Mouse (Mus musculus) c-Kit-positive CD71-negative TER-119-negative erythroid progenitor cells, embryonic 14.5 days (primary cell): ENCODE measurements at regions not wholly inside any gene's neighbourhood (a gene's known extent, or its start where the extent isn't known, plus 50 kb on each side); places are given as distances from the start of the nearest gene placed in this dataset.

ENCODE experiments used
- DNase-seq: peaks from one replicate; pipeline ENCODE4 v3.0.0-alpha.2; 2013; ENCODE audit warnings: low read depth

DNA sequence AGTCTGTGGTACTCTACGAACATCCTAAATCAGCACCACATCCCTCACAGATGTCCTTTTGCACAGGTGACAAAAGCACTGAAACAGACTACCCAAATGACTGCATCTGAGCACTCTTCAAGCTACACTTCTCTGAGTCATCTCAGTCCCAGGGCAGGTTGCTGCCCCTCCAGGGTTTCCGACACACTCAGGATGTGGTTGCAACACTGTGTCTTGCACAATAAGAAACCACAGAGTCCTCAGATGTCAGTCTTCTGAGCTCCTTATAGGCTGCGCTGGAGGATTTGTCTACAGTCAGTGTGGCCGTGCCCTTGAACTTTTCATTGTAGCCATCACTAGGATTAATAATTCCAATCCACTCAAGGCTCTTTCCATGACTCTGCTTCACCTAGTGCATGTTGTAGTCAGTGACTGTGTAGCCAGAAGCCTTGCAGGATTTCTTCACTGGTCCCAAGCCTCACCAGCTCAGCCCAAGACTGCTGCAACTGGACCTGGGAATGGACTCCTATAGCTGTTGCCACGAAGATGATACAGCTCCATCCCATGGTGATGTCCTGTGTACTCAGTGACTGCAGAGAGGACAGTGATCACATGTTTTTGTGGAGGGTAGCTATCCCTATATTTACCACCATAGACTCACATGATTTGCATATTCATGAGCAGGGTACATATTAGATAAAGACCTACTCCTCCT is 1103.3 kb upstream of the Tenm3 start:
- peak; percentile 41 for DNase-seq

DNA sequence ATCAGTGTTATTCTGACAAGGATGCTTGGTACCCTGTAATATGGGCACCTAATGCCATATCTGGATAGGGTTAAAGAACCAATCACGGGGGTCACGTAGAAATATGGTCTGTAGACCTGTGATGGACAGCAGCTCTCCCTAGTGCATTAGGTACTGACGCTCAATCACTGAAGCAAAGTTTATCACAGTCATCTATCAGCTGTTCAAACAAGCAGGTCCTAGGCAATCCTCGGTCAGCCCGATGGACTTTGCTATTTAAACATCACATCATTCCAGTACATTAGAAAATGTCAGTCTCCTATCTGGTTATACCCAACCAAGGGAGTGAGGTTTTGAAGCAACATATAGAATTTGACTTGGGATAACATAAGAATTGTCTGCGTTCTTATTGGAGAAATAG is 1088.4 kb upstream of the Tenm3 start:
- DNase-seq = no peak

DNA sequence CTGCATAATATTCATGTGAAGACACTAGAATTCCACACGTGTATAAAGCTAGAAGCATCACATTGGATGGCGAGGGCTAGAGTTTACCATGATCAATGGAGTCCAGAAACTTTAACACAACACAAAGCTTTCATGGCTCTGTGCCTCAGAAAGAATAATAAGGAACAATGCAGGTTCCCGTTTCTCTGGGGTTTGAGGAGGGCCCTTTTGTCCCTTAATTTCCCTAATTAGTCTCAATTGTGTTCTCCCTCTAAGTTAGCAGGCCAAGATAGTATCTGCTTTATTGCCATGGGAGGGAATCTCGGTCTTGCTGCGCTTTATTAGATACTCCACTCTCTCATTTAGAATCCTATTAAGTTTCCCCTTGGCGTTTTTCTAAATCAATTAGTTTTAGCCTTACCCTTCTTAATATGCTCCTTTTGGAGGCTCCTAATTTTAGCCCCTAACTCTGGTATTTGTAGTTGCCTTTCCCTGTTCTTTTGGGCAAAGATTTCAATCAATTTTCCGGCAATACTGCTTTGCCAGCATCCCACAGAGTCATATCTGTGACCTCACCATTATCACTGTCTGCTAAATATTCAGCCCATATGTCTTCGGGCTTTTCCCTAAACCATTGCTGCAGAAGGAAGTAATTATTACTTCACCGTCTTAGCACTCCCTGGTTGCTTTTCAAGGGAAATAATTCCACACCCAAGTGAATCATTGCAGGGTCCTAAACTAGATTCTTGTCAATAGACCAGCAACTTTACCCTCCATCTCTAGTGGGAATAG is 1082.8 kb upstream of the Tenm3 start:
- no peak for DNase-seq

DNA sequence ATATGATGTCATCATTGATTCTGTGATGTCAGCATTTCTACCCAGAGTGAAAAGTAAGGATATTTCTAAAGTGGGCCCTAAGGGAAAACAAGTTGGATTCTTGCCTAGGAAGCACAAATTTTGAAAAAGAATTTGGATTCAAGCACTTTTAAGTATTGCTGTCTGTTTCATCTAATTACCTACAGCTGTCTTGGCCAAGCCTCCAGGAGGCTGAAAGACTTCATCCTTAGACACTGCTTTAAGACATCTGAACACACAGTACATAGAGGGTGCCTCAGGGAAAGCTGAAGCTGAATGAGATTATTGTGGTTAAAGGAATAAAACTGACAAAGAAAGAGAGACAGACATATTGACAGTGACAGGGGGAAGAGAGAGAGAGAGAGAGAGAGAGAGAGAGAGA is 1061.3 kb upstream of the Tenm3 start:
- DNase-seq = no peak

DNA sequence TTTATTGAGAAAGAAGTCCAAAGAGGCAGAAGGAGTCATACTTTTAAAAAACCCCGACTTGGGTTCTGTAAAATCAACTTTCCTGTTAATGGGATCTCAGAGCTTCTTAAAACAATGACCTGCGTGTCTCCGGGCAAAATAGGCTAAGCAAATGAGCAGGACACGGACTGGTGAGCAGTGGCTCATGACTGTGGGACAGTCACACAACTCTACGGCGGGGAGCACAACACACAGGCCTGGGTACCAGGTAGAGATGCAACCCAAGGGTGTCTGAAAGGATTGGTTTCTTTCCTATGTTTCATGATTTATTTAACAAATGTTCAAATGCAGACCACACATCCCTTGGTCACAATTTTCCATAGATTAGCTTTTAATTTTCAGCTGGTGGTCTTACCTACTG is 1058.3 kb upstream of the Tenm3 start:
- DNase-seq = no peak

DNA sequence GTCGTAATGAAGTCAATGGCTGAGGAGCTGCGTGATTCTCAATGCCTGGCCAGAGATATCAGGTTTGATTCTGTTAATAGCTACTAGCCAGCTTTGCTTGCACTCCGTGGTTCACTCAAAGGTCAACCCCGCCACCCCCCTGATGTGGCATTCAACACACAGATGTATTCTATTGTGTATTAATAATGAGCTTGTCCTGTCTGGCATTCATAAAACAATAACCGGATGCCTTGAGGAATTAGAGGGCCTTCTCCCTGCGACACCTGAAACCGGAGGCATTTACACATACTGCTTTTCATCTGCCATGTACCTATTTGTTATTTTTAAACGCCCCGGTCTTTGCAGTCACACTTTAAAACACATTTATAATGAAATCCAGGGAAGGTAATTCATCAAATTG is 1057.8 kb upstream of the Tenm3 start:
- DNase-seq = no peak
